Mouse (Mus musculus): ENCODE data around the gene Insc. TPM values are rescaled to one million over a fixed set of nuclear protein-coding genes. Genes with fewer than 3 reads are reported as not detected.
A peak's percentile ranks its signal among the peaks of the same experiment; 100 is the strongest.

The Insc gene
- polyA plus RNA-seq, 1 experiment, result 5.9 TPM

DNA sequence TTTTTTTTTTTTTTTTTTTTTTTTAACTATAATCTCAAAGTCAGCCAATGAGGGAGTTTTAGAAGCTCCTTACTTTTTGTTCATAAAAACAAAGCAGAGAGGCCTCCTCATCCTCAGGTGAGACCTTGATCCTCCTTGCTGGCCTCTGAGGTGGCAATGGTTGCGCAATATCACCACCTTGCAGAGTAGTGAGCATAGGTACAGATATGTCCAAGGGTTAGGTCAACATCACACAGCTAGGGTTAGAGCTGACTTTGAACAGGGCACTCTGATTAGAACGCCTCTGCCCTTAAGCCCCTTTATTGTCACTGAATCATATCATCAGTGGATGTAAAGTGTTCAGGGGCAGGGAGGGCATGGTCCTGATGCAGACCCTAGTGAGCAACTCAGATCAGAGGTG, 131.1 kb downstream of the Insc start:
- Histone ChIP-seq H3K27me3 (replicated peaks; ENCODE audit: control insufficient read depth, insufficient read depth, low read length) (no peaks in the 10 kb centered on the region), H3K4me1 (ENCODE audit: control insufficient read depth, insufficient read depth, low read length) (no peaks in the 10 kb centered on the region), H3K27ac (ENCODE audit: insufficient read depth, low read depth, low read length) (no peak overlapping the region), H3K36me3 (ENCODE audit: control insufficient read depth, insufficient read depth, low read length) (no peaks in the 10 kb centered on the region), H3K4me3 (ENCODE audit: insufficient read depth, low read depth, low read length) (no peak overlapping the region)
- DNase-seq, result no peak
- no peak for TF ChIP-seq CTCF (conservative IDR thresholded peaks at IDR 0.05; ENCODE audit: insufficient read depth, insufficient read length, low read depth, low read length)
- no peak for TF ChIP-seq POLR2A (IDR thresholded peaks at IDR 0.05; ENCODE audit: low read depth, low read length)
- 88% methylated on average over 2 of the region's 2 CpGs for WGBS

- DNase-seq, result no peak
- Histone ChIP-seq H3K4me3 (ENCODE audit: insufficient read depth, low read depth, low read length) (no peak overlapping the region), H3K27ac (ENCODE audit: insufficient read depth, low read depth, low read length) (no peak overlapping the region), H3K36me3 (ENCODE audit: control insufficient read depth, insufficient read depth, low read length) (no peaks in the 10 kb centered on the region), H3K4me1 (ENCODE audit: control insufficient read depth, insufficient read depth, low read length) (no peaks in the 10 kb centered on the region), H3K27me3 (replicated peaks; ENCODE audit: control insufficient read depth, insufficient read depth, low read length) (no peaks in the 10 kb centered on the region)
- TF ChIP-seq POLR2A (IDR thresholded peaks at IDR 0.05; ENCODE audit: low read depth, low read length), result no peak
- TF ChIP-seq CTCF (conservative IDR thresholded peaks at IDR 0.05; ENCODE audit: insufficient read depth, insufficient read length, low read depth, low read length), result no peak
- WGBS, result 86% methylated on average over 2 of the region's 2 CpGs
Observed at GRCm38 (mm10) chr7:114883602-114884001, 140.1 kb downstream of the Insc start.

DNA sequence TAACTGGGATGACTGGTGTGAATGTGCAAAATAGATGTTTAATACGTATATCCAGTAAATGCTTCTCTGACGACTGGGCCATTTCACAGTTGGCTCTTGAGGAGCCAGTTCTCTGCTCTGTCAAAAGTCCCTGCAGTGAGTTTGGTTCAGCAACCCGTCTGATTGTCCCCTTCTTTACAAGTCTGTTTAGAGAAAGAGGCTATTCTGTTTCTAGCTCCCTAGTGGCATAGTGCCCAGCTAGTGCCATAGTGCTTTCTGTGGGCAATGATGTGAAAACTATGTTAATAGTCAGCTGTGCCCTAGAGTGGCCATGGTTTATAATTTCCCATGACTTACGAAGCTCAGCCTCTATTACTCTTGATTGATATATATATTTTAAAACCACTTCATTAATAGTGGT, 143.4 kb downstream of the Insc start:
- Histone ChIP-seq H3K4me3 (ENCODE audit: insufficient read depth, low read depth, low read length) (no peak overlapping the region), H3K36me3 (ENCODE audit: control insufficient read depth, insufficient read depth, low read length) (no peaks in the 10 kb centered on the region), H3K4me1 (ENCODE audit: control insufficient read depth, insufficient read depth, low read length) (no peaks in the 10 kb centered on the region), H3K27me3 (replicated peaks; ENCODE audit: control insufficient read depth, insufficient read depth, low read length) (no peaks in the 10 kb centered on the region), H3K27ac (ENCODE audit: insufficient read depth, low read depth, low read length) (no peak overlapping the region)
- DNase-seq, result peak; percentile 34
- 59% methylated on average over 4 of the region's 4 CpGs for WGBS
- TF ChIP-seq CTCF (conservative IDR thresholded peaks at IDR 0.05; ENCODE audit: insufficient read depth, insufficient read length, low read depth, low read length) (no peak), POLR2A (IDR thresholded peaks at IDR 0.05; ENCODE audit: low read depth, low read length) (no peak)

GRCm38 (mm10) chr7:114890215-114890614, 146.7 kb downstream of the Insc start:
- no peaks in the 10 kb centered on the region for H3K27me3 ChIP-seq (replicated peaks; ENCODE audit: control insufficient read depth, insufficient read depth, low read length)
- DNase-seq, result no peak
- H3K27ac ChIP-seq (ENCODE audit: insufficient read depth, low read depth, low read length), result no peak overlapping the region
- 91% methylated on average over 4 of the region's 4 CpGs for WGBS
- H3K4me3 ChIP-seq (ENCODE audit: insufficient read depth, low read depth, low read length), result no peak overlapping the region
- H3K4me1 ChIP-seq (ENCODE audit: control insufficient read depth, insufficient read depth, low read length), result no peaks in the 10 kb centered on the region
- no peaks in the 10 kb centered on the region for H3K36me3 ChIP-seq (ENCODE audit: control insufficient read depth, insufficient read depth, low read length)
- TF ChIP-seq POLR2A (IDR thresholded peaks at IDR 0.05; ENCODE audit: low read depth, low read length) (no peak), CTCF (conservative IDR thresholded peaks at IDR 0.05; ENCODE audit: insufficient read depth, insufficient read length, low read depth, low read length) (no peak)

DNA sequence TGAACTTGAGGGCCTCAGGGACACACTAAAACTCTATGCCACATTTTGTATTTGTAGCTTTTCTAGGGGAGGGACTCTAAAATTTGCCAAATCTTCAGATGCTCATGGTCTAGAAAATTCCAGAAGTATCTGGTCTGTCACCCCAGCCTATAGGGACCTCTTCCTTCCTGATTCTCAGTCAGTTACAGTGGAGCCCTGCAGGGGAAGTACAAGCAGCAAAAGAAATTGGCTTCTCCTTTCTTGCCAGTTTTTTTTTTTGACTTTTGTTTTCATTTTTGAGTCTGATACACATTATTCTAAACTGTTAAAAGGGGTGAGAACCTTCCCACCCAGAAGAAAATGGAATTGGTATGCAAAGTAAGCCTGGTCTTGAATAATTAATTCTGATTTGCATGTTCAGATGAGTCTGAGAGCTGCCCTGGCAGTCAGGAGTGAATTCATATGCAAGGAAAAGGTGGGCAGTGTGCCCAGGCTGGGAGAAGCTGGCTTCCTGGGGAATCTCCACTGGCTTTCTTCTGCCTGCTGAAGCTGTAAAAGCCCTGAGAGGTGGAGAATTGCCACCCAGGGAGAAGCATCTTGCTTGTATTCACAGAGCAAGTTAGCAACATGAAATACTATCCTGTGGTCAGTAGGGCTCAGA, 149.2 kb downstream of the Insc start:
- Histone ChIP-seq H3K4me1 (ENCODE audit: control insufficient read depth, insufficient read depth, low read length) (no peaks in the 10 kb centered on the region), H3K36me3 (ENCODE audit: control insufficient read depth, insufficient read depth, low read length) (no peaks in the 10 kb centered on the region), H3K4me3 (ENCODE audit: insufficient read depth, low read depth, low read length) (no peak overlapping the region), H3K27me3 (replicated peaks; ENCODE audit: control insufficient read depth, insufficient read depth, low read length) (no peaks in the 10 kb centered on the region), H3K27ac (ENCODE audit: insufficient read depth, low read depth, low read length) (no peak overlapping the region)
- no peak for TF ChIP-seq POLR2A (IDR thresholded peaks at IDR 0.05; ENCODE audit: low read depth, low read length)
- TF ChIP-seq CTCF (conservative IDR thresholded peaks at IDR 0.05; ENCODE audit: insufficient read depth, insufficient read length, low read depth, low read length), result no peak
- DNase-seq, result no peak

GRCm38 (mm10) chr7:114893889-114894288, 150.4 kb downstream of the Insc start:
- TF ChIP-seq CTCF (conservative IDR thresholded peaks at IDR 0.05; ENCODE audit: insufficient read depth, insufficient read length, low read depth, low read length) (no peak), POLR2A (IDR thresholded peaks at IDR 0.05; ENCODE audit: low read depth, low read length) (no peak)
- WGBS, result 69% methylated on average over 1 of the region's 1 CpGs
- H3K27ac ChIP-seq (ENCODE audit: insufficient read depth, low read depth, low read length), result no peak overlapping the region
- no peaks in the 10 kb centered on the region for H3K36me3 ChIP-seq (ENCODE audit: control insufficient read depth, insufficient read depth, low read length)
- no peak for DNase-seq
- H3K4me1 ChIP-seq (ENCODE audit: control insufficient read depth, insufficient read depth, low read length), result no peaks in the 10 kb centered on the region
- no peaks in the 10 kb centered on the region for H3K27me3 ChIP-seq (replicated peaks; ENCODE audit: control insufficient read depth, insufficient read depth, low read length)
- H3K4me3 ChIP-seq (ENCODE audit: insufficient read depth, low read depth, low read length), result no peak overlapping the region

GRCm38 (mm10) chr7:114896966-114897697, 153.6 kb downstream of the Insc start:
- WGBS, result 89% methylated on average over 15 of the region's 15 CpGs
- Histone ChIP-seq H3K4me1 (ENCODE audit: control insufficient read depth, insufficient read depth, low read length) (no peaks in the 10 kb centered on the region), H3K27ac (ENCODE audit: insufficient read depth, low read depth, low read length) (no peak overlapping the region), H3K27me3 (replicated peaks; ENCODE audit: control insufficient read depth, insufficient read depth, low read length) (no peaks in the 10 kb centered on the region), H3K36me3 (ENCODE audit: control insufficient read depth, insufficient read depth, low read length) (no peaks in the 10 kb centered on the region), H3K4me3 (ENCODE audit: insufficient read depth, low read depth, low read length) (no peak overlapping the region)
- DNase-seq, result no peak
- TF ChIP-seq POLR2A (IDR thresholded peaks at IDR 0.05; ENCODE audit: low read depth, low read length), result no peak
- TF ChIP-seq CTCF (conservative IDR thresholded peaks at IDR 0.05; ENCODE audit: insufficient read depth, insufficient read length, low read depth, low read length), result no peak

Other genes with a start within 250 kb of the Insc start
- 0.87 and 1.1 TPM in 2 replicates for gene Cyp2r1, start 180.7 kb upstream of the Insc start, polyA plus RNA-seq (2012; rRNA removed)
- gene Calca, start 107.3 kb upstream of the Insc start, polyA plus RNA-seq (2012; rRNA removed), result 4.5 and 6.9 TPM in 2 replicates
- not detected in 2 replicates for gene Calcb, start 25.1 kb upstream of the Insc start, polyA plus RNA-seq (2012; rRNA removed)